Mouse (Mus musculus) bone marrow macrophage, adult 2 months (primary cell): Measurements from ENCODE around the gene Klhl5.

Experiments
- CTCF ChIP-seq: IDR thresholded peaks from 2 replicates; pipeline ENCODE4 v1.5.1; 2012; ENCODE audit warnings: low read depth, mild to moderate bottlenecking, low read length, moderate library complexity
- POLR2A ChIP-seq: IDR thresholded peaks from 2 replicates; pipeline ENCODE4 v1.6.1; 2012; ENCODE audit warnings: mild to moderate bottlenecking, low read depth, low read length, borderline replicate concordance

GRCm38 (mm10) chr5:65094902-65095545 lies 12.3 kb upstream of the Klhl5 start:
- TF ChIP-seq CTCF = no peak
- TF ChIP-seq POLR2A = no peak
